Mouse (Mus musculus) MEL (cell line): ENCODE data around the gene Lsamp.

ENCODE experiments used
- CTCF ChIP-seq, 3 experiments: IDR thresholded peaks in 2 of 3; conservative IDR thresholded peaks in 1 of 3; 2 replicates each; pipeline ENCODE4 v1.5.1; 2011 to 2012; ENCODE audit warnings: low read length in 3 of 3, low read depth in 2 of 3, mild to moderate bottlenecking in 2 of 3, improper control_type of control experiment in 1 of 3, inconsistent platforms in 1 of 3, mixed read lengths in 1 of 3, moderate library complexity in 1 of 3; ENCODE audit not compliant: control insufficient read depth in 1 of 3, insufficient read depth in 1 of 3, poor library complexity in 1 of 3, severe bottlenecking in 1 of 3
- E2F4 ChIP-seq: IDR thresholded peaks from 2 replicates; pipeline ENCODE4 v1.6.1; 2011; ENCODE audit warnings: low read depth, low read length, improper control_type of control experiment, borderline replicate concordance
- ELF1 ChIP-seq: IDR thresholded peaks from 2 replicates; pipeline ENCODE4 v1.6.1; 2014; ENCODE audit warnings: low read depth, mild to moderate bottlenecking, inconsistent platforms, low read length, improper control_type of control experiment, moderate library complexity
- EP300 ChIP-seq, 2 experiments: IDR thresholded peaks; 2 replicates each; pipeline ENCODE4 v1.6.1; 2011; ENCODE audit warnings: improper control_type of control experiment in 2 of 2, low read length in 2 of 2, low read depth in 1 of 2, mild to moderate bottlenecking in 1 of 2
- GABPA ChIP-seq: IDR thresholded peaks from 2 replicates; pipeline ENCODE4 v1.6.1; 2012; ENCODE audit warnings: low read depth, mild to moderate bottlenecking, inconsistent platforms, low read length, improper control_type of control experiment, moderate library complexity
- HCFC1 ChIP-seq: IDR thresholded peaks from 2 replicates; pipeline ENCODE4 v1.6.1; 2012; ENCODE audit warnings: low read depth, mild to moderate bottlenecking, inconsistent platforms, low read length, improper control_type of control experiment, moderate library complexity
- MAX ChIP-seq: IDR thresholded peaks from 2 replicates; pipeline ENCODE4 v1.6.1; 2011; ENCODE audit warnings: low read length, improper control_type of control experiment
- NELFE ChIP-seq: IDR thresholded peaks from 2 replicates; pipeline ENCODE4 v1.6.1; 2011; ENCODE audit warnings: low read depth, low read length, improper control_type of control experiment
- POLR2A ChIP-seq, 2 experiments: IDR thresholded peaks; 2 replicates each; pipeline ENCODE4 v1.6.1; 2011 to 2012; ENCODE audit warnings: low read length in 2 of 2, mild to moderate bottlenecking in 2 of 2, control low read depth in 1 of 2, improper control_type of control experiment in 1 of 2, low read depth in 1 of 2, moderate library complexity in 1 of 2; ENCODE audit not compliant: control insufficient read depth in 1 of 2, insufficient read depth in 1 of 2, poor library complexity in 1 of 2
- RCOR1 ChIP-seq: IDR thresholded peaks from 2 replicates; pipeline ENCODE4 v1.6.1; 2012; ENCODE audit warnings: low read depth, mild to moderate bottlenecking, inconsistent platforms, low read length, improper control_type of control experiment
- USF1 ChIP-seq: IDR thresholded peaks from 2 replicates; pipeline ENCODE4 v1.6.1; 2014; ENCODE audit warnings: low read depth, mild to moderate bottlenecking, inconsistent platforms, low read length, improper control_type of control experiment, moderate library complexity

- TF ChIP-seq HCFC1 (no peak), RCOR1 (no peak), MAX (no peak), CTCF (IDR thresholded peaks at IDR 0.05 in 2 of 3, conservative IDR thresholded peaks at IDR 0.05 in 1 of 3; ENCODE audit: control insufficient read depth in 1 of 3, insufficient read depth in 1 of 3, low read depth in 2 of 3, low read length in 3 of 3, poor library complexity in 1 of 3, severe bottlenecking in 1 of 3) (no peak), ELF1 (no peak), POLR2A (IDR thresholded peaks at IDR 0.05; ENCODE audit: control insufficient read depth in 1 of 2, insufficient read depth in 1 of 2, low read depth in 1 of 2, low read length in 2 of 2, poor library complexity in 1 of 2) (no peak), EP300 (IDR thresholded peaks at IDR 0.05; ENCODE audit: low read depth in 1 of 2, low read length in 2 of 2) (no peak), GABPA (no peak), USF1 (no peak), NELFE (no peak), E2F4 (no peak)
Observed at GRCm38 (mm10) chr16:40841765-40842164, 857.6 kb downstream of the Lsamp start.
